Mouse (Mus musculus): Measurements from ENCODE around the gene Ros1. TPM values are rescaled to one million over a fixed set of nuclear protein-coding genes. Genes with fewer than 3 reads are reported as not detected.

Gene Ros1
- total and polyA plus RNA-seq, 2 experiments from 2014 or later, result not detected

- H3K4me2 ChIP-seq (ENCODE audit: low read depth, low read length), result peak overlapping the region; percentile 70; the same call in 1 of the 2 replicates
Observed at GRCm38 (mm10) chr10:52023213-52024052, 171.6 kb downstream of the Ros1 start.

GRCm38 (mm10) chr10:52022413-52023212, 172.4 kb downstream of the Ros1 start, which contains the start of gene Vgll2:
TSS of gene Vgll2 (plus strand) at chr10:52022502.
- Histone ChIP-seq H3K36me3 (ENCODE audit: insufficient read depth, low read length) (no peaks in the 10 kb centered on the region), H3K27me3 (ENCODE audit: insufficient read depth, low read length) (peaks cover 58% of the 10 kb centered on the region), H3K9ac (replicated peaks; ENCODE audit: low read length) (no peak within 1 kb of the TSS), H3K4me1 (ENCODE audit: insufficient read depth, low read length) (peaks cover 4% of the 10 kb centered on the region; the same call in 1 of the 2 replicates), H3K27ac (no peak within 1 kb of the TSS), H3K4me2 (ENCODE audit: low read depth, low read length) (peak within 1 kb of the TSS; percentile 70), H3K9me3 (ENCODE audit: low read length) (no peaks in the 10 kb centered on the region), H3K4me3 (ENCODE audit: low read length) (peak within 1 kb of the TSS; percentile 45)
- WGBS, result under 1% methylated on average over 54 of the region's 60 CpGs
- no peak for TF ChIP-seq CTCF (IDR thresholded peaks at IDR 0.05; ENCODE audit: low read depth)
- DNase-seq (ENCODE audit: low spot score), result peak; percentile 68
- ATAC-seq, result peak; percentile 75

More at GRCm38 (mm10) chr10:52023213-52024052, 171.6 kb downstream of the Ros1 start:
- no peak overlapping the region for H3K9ac ChIP-seq (replicated peaks; ENCODE audit: low read length)
- H3K9me3 ChIP-seq (ENCODE audit: low read length), result no peaks in the 10 kb centered on the region
- H3K27me3 ChIP-seq (ENCODE audit: insufficient read depth, low read length), result peaks cover 66% of the 10 kb centered on the region
- ATAC-seq, result no peak
- no peak overlapping the region for H3K27ac ChIP-seq
- TF ChIP-seq CTCF (IDR thresholded peaks at IDR 0.05; ENCODE audit: low read depth), result no peak
- 5% methylated on average over 17 of the region's 17 CpGs for WGBS
- no peaks in the 10 kb centered on the region for H3K36me3 ChIP-seq (ENCODE audit: insufficient read depth, low read length)
- H3K4me1 ChIP-seq (ENCODE audit: insufficient read depth, low read length), result peaks cover 6% of the 10 kb centered on the region; the same call in 1 of the 2 replicates
- H3K4me3 ChIP-seq (ENCODE audit: low read length), result peak overlapping the region; percentile 45
- no peak for DNase-seq (ENCODE audit: low spot score)

DNA sequence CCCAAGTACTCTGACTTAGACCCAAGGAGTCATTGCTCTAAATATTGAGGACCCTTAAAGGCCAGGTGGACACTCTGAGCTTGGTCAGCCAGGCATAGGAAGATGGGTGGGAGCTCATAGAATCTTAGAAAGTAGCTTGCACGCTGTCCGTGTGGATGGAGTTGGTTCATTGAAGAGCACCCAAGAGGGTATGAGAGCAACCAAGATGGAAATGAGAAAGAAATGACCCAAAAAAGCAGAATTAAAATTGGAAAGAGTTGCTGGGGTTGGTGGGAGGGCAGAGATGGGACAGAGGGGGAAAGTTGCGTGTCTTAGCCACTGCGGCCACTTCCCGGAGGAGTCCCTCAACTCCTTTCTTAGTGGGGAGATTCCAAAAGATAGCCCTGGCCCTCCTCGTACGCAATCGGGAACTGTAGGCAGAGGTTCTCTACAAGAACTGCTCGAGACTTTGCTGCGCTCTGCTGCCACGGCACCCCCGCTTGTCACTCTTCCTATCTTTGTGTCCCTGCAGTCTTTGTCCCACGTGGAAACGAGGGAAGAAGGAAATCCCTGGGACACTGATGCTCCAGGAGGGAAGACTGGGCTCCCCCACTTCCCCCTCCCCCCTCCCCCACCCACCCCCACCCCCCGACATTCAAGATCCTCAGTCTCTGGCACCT, 173.2 kb downstream of the Ros1 start:
- H3K9ac ChIP-seq (replicated peaks; ENCODE audit: low read length), result no peak overlapping the region
- peak; percentile 43 for ATAC-seq

GRCm38 (mm10) chr10:52021231-52021630, 173.8 kb downstream of the Ros1 start:
- Histone ChIP-seq H3K4me2 (ENCODE audit: low read depth, low read length) (no peak overlapping the region), H3K9ac (replicated peaks; ENCODE audit: low read length) (no peak overlapping the region), H3K4me1 (ENCODE audit: insufficient read depth, low read length) (no peaks in the 10 kb centered on the region; the same call in 1 of the 2 replicates), H3K36me3 (ENCODE audit: insufficient read depth, low read length) (no peaks in the 10 kb centered on the region), H3K9me3 (ENCODE audit: low read length) (no peaks in the 10 kb centered on the region), H3K4me3 (ENCODE audit: low read length) (no peak overlapping the region), H3K27me3 (ENCODE audit: insufficient read depth, low read length) (peaks cover 46% of the 10 kb centered on the region), H3K27ac (no peak overlapping the region)
- DNase-seq (ENCODE audit: low spot score), result no peak
- no peak for TF ChIP-seq CTCF (IDR thresholded peaks at IDR 0.05; ENCODE audit: low read depth)
- WGBS, result 4% methylated on average over 9 of the region's 9 CpGs
- no peak for ATAC-seq

More for the DNA sequence above, 173.2 kb downstream of the Ros1 start:
- under 1% methylated on average over 14 of the region's 15 CpGs for WGBS
- Histone ChIP-seq H3K36me3 (ENCODE audit: insufficient read depth, low read length) (no peaks in the 10 kb centered on the region), H3K4me1 (ENCODE audit: insufficient read depth, low read length) (no peaks in the 10 kb centered on the region; the same call in 1 of the 2 replicates), H3K4me2 (ENCODE audit: low read depth, low read length) (peak overlapping the region; percentile 70), H3K27ac (no peak overlapping the region), H3K9me3 (ENCODE audit: low read length) (no peaks in the 10 kb centered on the region), H3K4me3 (ENCODE audit: low read length) (peak overlapping the region; percentile 45), H3K27me3 (ENCODE audit: insufficient read depth, low read length) (peaks cover 50% of the 10 kb centered on the region)
- DNase-seq (ENCODE audit: low spot score), result no peak
- no peak for TF ChIP-seq CTCF (IDR thresholded peaks at IDR 0.05; ENCODE audit: low read depth)

DNA sequence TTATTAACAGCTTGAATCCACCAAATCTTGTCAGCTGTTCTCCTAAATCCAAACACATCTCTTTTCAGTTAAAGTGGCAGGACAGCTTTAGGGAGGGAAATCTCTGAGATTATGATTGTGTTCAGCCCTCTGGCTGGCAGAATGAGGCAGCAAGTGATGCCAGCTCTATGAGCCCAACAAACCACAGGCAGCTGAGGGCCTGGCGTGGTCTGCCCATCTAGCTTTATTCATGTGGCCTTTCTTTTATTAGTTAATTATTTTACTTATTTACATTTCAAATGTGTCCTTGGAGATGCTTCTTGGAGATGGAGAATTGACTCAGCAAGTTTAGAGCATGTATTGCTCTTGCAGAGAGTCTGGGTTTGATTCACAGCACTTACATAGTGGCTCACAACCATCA, 176.6 kb downstream of the Ros1 start:
- Histone ChIP-seq H3K27me3 (ENCODE audit: insufficient read depth, low read length) (peaks cover 20% of the 10 kb centered on the region), H3K4me1 (ENCODE audit: insufficient read depth, low read length) (no peaks in the 10 kb centered on the region; the same call in 1 of the 2 replicates), H3K36me3 (ENCODE audit: insufficient read depth, low read length) (no peaks in the 10 kb centered on the region), H3K4me2 (ENCODE audit: low read depth, low read length) (no peak overlapping the region), H3K9ac (replicated peaks; ENCODE audit: low read length) (no peak overlapping the region), H3K9me3 (ENCODE audit: low read length) (no peaks in the 10 kb centered on the region), H3K4me3 (ENCODE audit: low read length) (no peak overlapping the region), H3K27ac (no peak overlapping the region)
- 51% methylated on average over 1 of the region's 1 CpGs for WGBS
- TF ChIP-seq CTCF (IDR thresholded peaks at IDR 0.05; ENCODE audit: low read depth), result no peak
- DNase-seq (ENCODE audit: low spot score) (no peak), ATAC-seq (no peak)

Small RNAs within 50 kb of the gene (microRNA-seq; reads per million reads assigned to microRNA genes)
- gene Gm24084, result 0 reads per million in 2 experiments

Other genes with a start within 250 kb of the Ros1 start
- not detected in 2 replicates for gene Vgll2, start 172.7 kb downstream of the Ros1 start, total RNA-seq (2014; rRNA removed)
- gene Vgll2, start 172.7 kb downstream of the Ros1 start, polyA plus RNA-seq (2015; fragmentation: Nextera tagmentation; extraction: Ambion mirVana), result 0.14 and 0.15 TPM in 2 replicates
- 12.2 and 14.4 TPM in 2 replicates for gene Dcbld1, start 38.4 kb upstream of the Ros1 start, total RNA-seq (2014; rRNA removed)
- gene Dcbld1, start 38.4 kb upstream of the Ros1 start, polyA plus RNA-seq (2015; fragmentation: Nextera tagmentation; extraction: Ambion mirVana), result 19.1 and 20.2 TPM in 2 replicates
- not detected in 2 replicates for gene Gm26741, start 163.5 kb upstream of the Ros1 start, total RNA-seq (2014; rRNA removed)
- not detected in 2 replicates for gene Gm26741, start 163.5 kb upstream of the Ros1 start, polyA plus RNA-seq (2015; fragmentation: Nextera tagmentation; extraction: Ambion mirVana)
- gene Gopc, start 186.9 kb upstream of the Ros1 start, total RNA-seq (2014; rRNA removed), result 14.8 and 16.4 TPM in 2 replicates
- gene Gopc, start 186.9 kb upstream of the Ros1 start, polyA plus RNA-seq (2015; fragmentation: Nextera tagmentation; extraction: Ambion mirVana), result 24.7 and 24.9 TPM in 2 replicates
- gene Nepn, start 193.7 kb upstream of the Ros1 start, total RNA-seq (2014; rRNA removed), result not detected in 2 replicates
- not detected in 2 replicates for gene Nepn, start 193.7 kb upstream of the Ros1 start, polyA plus RNA-seq (2015; fragmentation: Nextera tagmentation; extraction: Ambion mirVana)
- gene Nus1, start 222.3 kb upstream of the Ros1 start, total RNA-seq (2014; rRNA removed), result 14.7 and 16.7 TPM in 2 replicates
- gene Nus1, start 222.3 kb upstream of the Ros1 start, polyA plus RNA-seq (2015; fragmentation: Nextera tagmentation; extraction: Ambion mirVana), result 19.3 and 20.1 TPM in 2 replicates

Data from hindbrain, postnatal 0 days (tissue).